Mouse (Mus musculus) hindbrain, embryonic 13.5 days (tissue): ENCODE measurements around the gene D5Ertd579e. TPM values are rescaled to one million over a fixed set of nuclear protein-coding genes. Genes with fewer than 3 reads are reported as not detected.
A peak's percentile ranks its signal among the peaks of the same experiment; 100 is the strongest.

ENCODE experiments used
- ATAC-seq: fragments of 200-750 bp; cut with Nextera tagmentation; 2 replicates; pipeline ENCODE4 v1.8.0; 2017; ENCODE audit warnings: moderate TSS enrichment; ENCODE audit not compliant: low FRiP score
- H3K27ac ChIP-seq: fragments of 300-500 bp; sonication (generic); 2 replicates; pipeline ENCODE4 v1.5.1; 2015; ENCODE audit warnings: inconsistent platforms, mild to moderate bottlenecking, moderate library complexity
- H3K27me3 ChIP-seq: fragments of 300-500 bp; sonication (generic); 2 replicates; pipeline ENCODE4 v1.6.1; 2015; ENCODE audit warnings: mild to moderate bottlenecking, inconsistent platforms
- H3K36me3 ChIP-seq: fragments of 300-500 bp; sonication (generic); 2 replicates; pipeline ENCODE4 v1.6.1; 2015; ENCODE audit warnings: mild to moderate bottlenecking, inconsistent platforms
- H3K4me1 ChIP-seq: fragments of 300-500 bp; sonication (generic); replicated peaks from 2 replicates; pipeline ENCODE4 v1.6.1; 2015; ENCODE audit warnings: inconsistent platforms
- H3K4me2 ChIP-seq: fragments of 300-500 bp; sonication (generic); 2 replicates; pipeline ENCODE4 v1.6.1; 2015; ENCODE audit warnings: inconsistent platforms, mild to moderate bottlenecking, moderate library complexity
- H3K4me3 ChIP-seq: fragments of 300-500 bp; sonication (generic); 2 replicates; pipeline ENCODE4 v1.5.1; 2015; ENCODE audit warnings: mild to moderate bottlenecking, inconsistent platforms
- H3K9ac ChIP-seq: fragments of 300-500 bp; sonication (generic); 2 replicates; pipeline ENCODE4 v1.6.1; 2015; ENCODE audit warnings: mild to moderate bottlenecking, inconsistent platforms
- H3K9me3 ChIP-seq: fragments of 300-500 bp; sonication (generic); 2 replicates; pipeline ENCODE4 v1.6.1; 2016; ENCODE audit warnings: inconsistent platforms
- WGBS: fragments of 180-500 bp; shearing (Covaris S2); methylation state at CpG from one replicate; pipeline ENCODE4 v1.1.7; 2015; 5-methylcytosine and 5-hydroxymethylcytosine counted together
- polyA plus RNA-seq: library from polyadenylated mRNA; unstranded; fragments of >200 nt; fragmentation: Nextera tagmentation; extraction: Ambion mirVana; gene quantifications from 2 replicates; pipeline ENCODE4 v1.2.1, GENCODE M21; 2015

The D5Ertd579e gene
- polyA plus RNA-seq, 1 experiment from 2014 or later = 33.6 TPM

DNA sequence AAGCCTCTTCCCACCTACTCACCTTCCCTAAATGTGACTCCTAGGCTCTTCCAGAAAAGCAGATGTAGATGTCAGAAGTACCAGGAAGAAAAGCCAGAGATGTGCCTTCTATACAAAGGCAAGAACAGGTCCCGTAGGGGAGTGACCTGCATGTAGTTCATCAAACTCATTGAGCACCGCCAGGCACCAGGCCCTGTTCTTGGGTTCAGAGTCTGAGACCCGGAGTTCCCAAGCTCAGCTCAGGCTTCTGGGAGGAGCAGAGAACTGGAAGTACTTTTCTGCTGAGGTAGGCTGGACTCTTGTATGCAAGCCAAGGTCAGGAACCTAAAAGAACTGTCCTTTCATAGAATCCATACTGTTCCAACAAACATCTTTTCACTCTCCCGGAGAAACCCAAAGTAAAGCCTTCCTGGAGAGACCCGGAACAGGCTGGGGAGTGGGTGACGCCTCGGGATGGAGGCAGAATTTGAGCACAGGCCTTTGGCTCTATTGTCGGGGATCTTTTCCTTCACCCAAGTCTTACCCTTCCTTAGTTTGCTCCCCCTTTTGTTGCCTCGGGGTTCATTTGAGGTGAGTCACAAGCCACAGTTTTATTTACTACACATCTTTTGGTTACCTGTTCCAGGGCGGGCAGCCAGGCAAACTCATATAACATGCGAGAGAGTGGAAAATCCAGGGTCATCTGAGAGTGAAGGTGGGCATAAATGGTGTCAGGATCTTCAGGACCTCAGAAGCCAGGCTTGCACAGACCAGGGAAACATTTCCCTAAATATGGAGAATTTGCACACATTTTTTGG is 878 bp upstream of the D5Ertd579e start:
- peak overlapping the region; percentile 83; the same call in 1 of the 2 replicates for H3K4me3 ChIP-seq
- WGBS = 75% methylated on average over 11 of the region's 11 CpGs
- ATAC-seq = peak; percentile 9; the same call in 1 of the 2 replicates
- no peaks in the 10 kb centered on the region for H3K9me3 ChIP-seq
- peaks cover 22% of the 10 kb centered on the region for H3K4me1 ChIP-seq
- H3K4me2 ChIP-seq = peak overlapping the region; percentile 80
- H3K36me3 ChIP-seq = no peaks in the 10 kb centered on the region
- H3K27me3 ChIP-seq = 0 out of 2 replicates have a peak, but pooled peaks cover 2% of the 10 kb centered on the region
- H3K27ac ChIP-seq = no peak overlapping the region; the same call in 1 of the 2 replicates
- peak overlapping the region; percentile 93 for H3K9ac ChIP-seq

DNA sequence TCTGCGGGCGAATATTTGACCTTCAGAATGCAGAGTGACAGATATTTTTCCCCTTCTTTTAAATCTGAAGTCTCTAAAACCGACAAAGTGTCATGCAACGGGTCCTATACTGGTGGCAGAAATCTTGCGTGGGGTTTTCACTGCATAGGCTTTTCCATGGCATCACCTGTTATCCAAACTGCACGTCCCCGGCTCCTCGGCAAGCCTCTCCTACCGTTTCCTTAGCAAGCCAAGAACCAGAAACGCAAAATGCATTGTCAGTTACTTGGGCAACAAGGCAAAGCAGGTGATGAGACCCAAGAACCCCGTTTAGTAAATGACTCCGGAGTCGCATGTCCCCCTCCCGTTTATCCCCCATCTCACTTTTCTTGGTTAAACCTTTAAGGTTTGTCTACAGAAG is 819 bp downstream of the D5Ertd579e start:
- Histone ChIP-seq H3K4me2 (peak overlapping the region; percentile 80), H3K27ac (peak overlapping the region; percentile 96), H3K36me3 (no peaks in the 10 kb centered on the region), H3K4me3 (peak overlapping the region; percentile 83), H3K9me3 (no peaks in the 10 kb centered on the region), H3K9ac (peak overlapping the region; percentile 93), H3K4me1 (peaks cover 22% of the 10 kb centered on the region), H3K27me3 (no peaks in the 10 kb centered on the region)
- ATAC-seq = no peak
- WGBS = 6% methylated on average over 14 of the region's 14 CpGs

DNA sequence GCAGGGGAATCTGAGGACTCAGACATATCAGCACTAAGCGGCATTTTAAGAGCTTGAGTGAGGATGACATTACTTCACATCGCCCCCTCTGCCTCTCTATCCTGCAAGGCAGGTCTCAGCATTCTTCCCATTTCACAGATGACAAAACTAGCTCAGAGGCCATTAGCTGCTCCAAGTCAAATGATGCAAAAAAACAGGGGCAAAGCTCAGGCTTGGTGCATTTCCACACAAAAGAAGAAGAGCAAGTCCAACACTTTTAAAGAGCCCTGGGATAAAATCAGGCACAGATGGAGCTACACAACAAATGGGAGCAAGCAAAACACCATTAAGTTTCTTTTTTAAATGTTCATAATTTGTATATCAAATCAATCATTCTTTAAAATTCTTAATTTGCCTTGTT is 2.2 kb downstream of the D5Ertd579e start:
- H3K4me1 ChIP-seq = peaks cover 24% of the 10 kb centered on the region
- H3K4me2 ChIP-seq = peak overlapping the region; percentile 25; the same call in 1 of the 2 replicates
- no peaks in the 10 kb centered on the region for H3K36me3 ChIP-seq
- no peak for ATAC-seq
- no peak overlapping the region for H3K4me3 ChIP-seq
- peak overlapping the region; percentile 13; the same call in 1 of the 2 replicates for H3K9ac ChIP-seq
- H3K27me3 ChIP-seq = no peaks in the 10 kb centered on the region
- WGBS = 92% methylated on average over 2 of the region's 2 CpGs
- H3K9me3 ChIP-seq = no peaks in the 10 kb centered on the region
- H3K27ac ChIP-seq = no peak overlapping the region

DNA sequence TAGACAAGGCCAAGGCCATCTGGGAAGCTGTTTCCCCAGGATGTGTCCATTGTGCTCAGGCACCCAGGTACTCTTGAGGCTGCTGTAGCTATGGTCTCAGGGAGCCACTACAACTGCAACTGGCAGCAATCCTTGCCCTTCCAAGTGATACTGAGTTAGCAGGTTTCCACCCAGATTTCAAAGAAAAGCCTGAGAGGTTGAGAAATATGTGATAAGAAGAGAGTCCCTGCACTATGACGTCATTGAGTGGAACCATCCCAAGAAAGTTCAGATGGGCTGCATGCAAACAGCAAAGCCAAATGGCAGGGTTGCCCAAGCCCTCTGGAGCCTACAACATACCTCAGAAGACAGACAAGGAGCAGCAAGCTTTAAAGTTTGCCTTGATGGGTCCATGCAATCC is 4.4 kb downstream of the D5Ertd579e start:
- peaks cover 20% of the 10 kb centered on the region for H3K4me1 ChIP-seq
- WGBS = 86% methylated on average over 1 of the region's 1 CpGs
- no peak overlapping the region for H3K4me3 ChIP-seq
- no peaks in the 10 kb centered on the region for H3K27me3 ChIP-seq
- H3K36me3 ChIP-seq = peaks cover 6% of the 10 kb centered on the region
- no peak overlapping the region for H3K4me2 ChIP-seq
- ATAC-seq = no peak
- no peak overlapping the region for H3K9ac ChIP-seq
- no peaks in the 10 kb centered on the region for H3K9me3 ChIP-seq
- no peak overlapping the region for H3K27ac ChIP-seq

DNA sequence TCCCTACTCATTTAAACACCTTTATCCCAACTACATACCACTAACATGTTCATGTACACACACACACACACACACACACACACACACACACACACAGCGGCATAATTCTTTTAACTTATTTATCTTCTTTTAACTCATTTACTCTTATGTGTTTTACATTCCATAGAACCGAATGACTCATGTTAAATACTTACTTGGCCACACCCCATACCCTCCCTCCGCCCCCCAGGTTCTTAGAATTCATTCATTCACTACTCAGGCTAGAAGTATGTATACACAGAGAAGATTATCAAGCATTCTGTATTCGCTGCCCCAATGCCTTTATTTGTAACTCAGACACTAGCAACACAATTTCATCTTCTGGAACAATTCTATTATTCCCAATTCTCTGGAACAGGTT is 10.7 kb downstream of the D5Ertd579e start:
- H3K4me3 ChIP-seq = no peak overlapping the region
- H3K27me3 ChIP-seq = no peaks in the 10 kb centered on the region
- peaks cover 6% of the 10 kb centered on the region for H3K36me3 ChIP-seq
- ATAC-seq = no peak
- 0 out of 2 replicates have a peak, but pooled peaks cover 2% of the 10 kb centered on the region for H3K4me1 ChIP-seq
- 91% methylated on average over 4 of the region's 4 CpGs for WGBS
- no peak overlapping the region for H3K27ac ChIP-seq
- H3K9ac ChIP-seq = no peak overlapping the region
- no peaks in the 10 kb centered on the region for H3K9me3 ChIP-seq
- no peak overlapping the region for H3K4me2 ChIP-seq

DNA sequence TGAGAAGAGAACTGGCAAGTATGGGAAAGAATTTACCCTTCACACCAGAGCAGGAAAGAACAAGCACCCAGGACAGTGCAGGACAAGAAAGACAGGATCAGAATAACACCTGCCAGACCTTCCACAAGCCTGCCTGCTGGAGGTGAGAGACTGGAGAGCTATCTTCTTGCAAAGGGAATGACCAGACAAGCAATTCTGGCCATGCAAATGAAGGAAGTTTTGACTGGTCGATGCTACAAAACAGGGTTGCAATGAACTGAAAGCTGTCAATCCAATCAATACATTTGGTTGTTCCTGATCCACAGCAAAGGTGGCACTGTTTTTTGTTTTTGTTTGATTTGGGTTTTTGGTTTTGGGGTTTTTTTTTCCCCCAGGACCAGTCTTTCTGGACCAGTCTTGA is 12.2 kb downstream of the D5Ertd579e start:
- ATAC-seq = no peak
- no peaks in the 10 kb centered on the region for H3K4me1 ChIP-seq
- no peaks in the 10 kb centered on the region for H3K27me3 ChIP-seq
- H3K9ac ChIP-seq = no peak overlapping the region
- H3K4me3 ChIP-seq = no peak overlapping the region
- peaks cover 6% of the 10 kb centered on the region for H3K36me3 ChIP-seq
- no peaks in the 10 kb centered on the region for H3K9me3 ChIP-seq
- 100% methylated on average over 1 of the region's 1 CpGs for WGBS
- no peak overlapping the region for H3K4me2 ChIP-seq
- H3K27ac ChIP-seq = no peak overlapping the region

DNA sequence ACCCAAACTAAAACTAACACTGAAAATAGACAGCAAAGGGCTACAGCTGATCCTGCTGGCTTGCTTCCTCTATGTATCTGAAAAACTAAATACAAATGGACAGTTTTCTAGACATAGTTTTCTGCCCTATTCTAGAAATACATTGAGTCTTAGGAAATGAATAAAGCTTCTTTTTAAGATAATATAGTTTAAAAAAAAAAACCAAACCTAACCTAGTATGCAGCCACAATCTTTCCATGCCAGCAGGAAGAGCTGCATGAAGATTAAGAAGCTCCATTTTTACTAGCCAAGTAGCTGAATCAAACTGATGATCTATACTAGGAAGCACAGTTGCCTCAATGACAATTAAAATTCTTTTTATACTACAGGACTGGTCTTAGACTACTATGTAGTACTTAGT is 14.6 kb downstream of the D5Ertd579e start:
- no peaks in the 10 kb centered on the region for H3K4me1 ChIP-seq
- H3K4me2 ChIP-seq = no peak overlapping the region
- no peaks in the 10 kb centered on the region for H3K27me3 ChIP-seq
- no peak overlapping the region for H3K27ac ChIP-seq
- H3K36me3 ChIP-seq = no peaks in the 10 kb centered on the region
- no peak for ATAC-seq
- H3K9ac ChIP-seq = no peak overlapping the region
- no peak overlapping the region for H3K4me3 ChIP-seq
- no peaks in the 10 kb centered on the region for H3K9me3 ChIP-seq

DNA sequence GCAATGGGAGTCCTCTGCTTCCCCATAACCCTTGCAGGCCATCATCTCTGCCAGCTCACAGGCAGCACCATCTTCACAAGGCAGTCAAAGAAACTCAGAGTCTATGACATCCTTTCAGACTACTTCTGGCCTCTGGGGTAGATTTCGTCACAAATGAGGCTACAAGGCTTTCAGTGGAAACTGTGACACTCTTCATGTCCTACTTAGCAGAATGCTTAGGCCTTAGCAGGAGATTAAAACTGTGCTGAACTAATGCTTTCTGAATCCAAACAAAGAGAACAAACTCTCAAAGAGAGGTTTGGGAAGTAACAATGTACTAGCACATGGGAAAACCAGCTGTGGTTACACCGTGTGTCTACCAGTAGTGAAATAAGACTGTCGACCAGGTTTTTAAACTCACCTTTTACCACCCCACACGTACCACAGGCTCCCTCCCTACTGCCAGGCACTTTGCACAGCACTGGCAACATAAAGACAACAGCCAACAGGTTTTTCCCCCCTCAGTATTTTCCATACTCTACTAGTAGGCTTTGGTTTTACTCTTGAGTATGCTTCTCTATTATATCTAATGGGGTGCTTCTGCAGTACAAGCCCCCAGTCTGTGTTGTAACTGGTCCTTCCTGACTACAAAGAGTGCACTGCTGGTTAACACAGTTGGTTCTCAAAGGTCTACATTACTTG is 15.8 kb downstream of the D5Ertd579e start:
- 84% methylated on average over 4 of the region's 4 CpGs for WGBS

DNA sequence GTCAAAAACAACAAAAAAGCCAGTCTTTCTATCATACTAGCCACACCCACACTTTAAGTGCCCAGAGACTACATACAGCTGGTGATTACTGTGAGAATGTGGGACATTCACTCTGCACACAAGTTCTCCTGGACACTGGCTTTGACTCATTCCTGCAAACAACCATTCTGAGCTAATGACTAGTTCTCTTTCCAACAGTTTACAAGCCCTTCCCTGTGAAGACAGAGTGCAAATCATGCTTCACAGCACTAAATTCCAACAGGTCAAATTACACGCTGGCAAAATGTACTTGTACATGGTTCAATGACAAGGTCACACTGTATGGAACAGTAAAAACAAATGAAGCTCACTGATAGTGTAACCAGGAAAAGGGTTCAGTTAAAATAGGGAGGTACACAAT is 17.0 kb downstream of the D5Ertd579e start:
- H3K9me3 ChIP-seq = no peaks in the 10 kb centered on the region
- no peaks in the 10 kb centered on the region for H3K36me3 ChIP-seq
- no peak overlapping the region for H3K9ac ChIP-seq
- no peaks in the 10 kb centered on the region for H3K27me3 ChIP-seq
- 70% methylated on average over 1 of the region's 1 CpGs for WGBS
- no peak overlapping the region for H3K4me2 ChIP-seq
- no peak for ATAC-seq
- no peak overlapping the region for H3K27ac ChIP-seq
- no peak overlapping the region for H3K4me3 ChIP-seq
- no peaks in the 10 kb centered on the region for H3K4me1 ChIP-seq

More for the DNA sequence above, 15.8 kb downstream of the D5Ertd579e start:
- Histone ChIP-seq H3K4me1 (no peaks in the 10 kb centered on the region), H3K36me3 (no peaks in the 10 kb centered on the region), H3K27ac (no peak overlapping the region), H3K27me3 (no peaks in the 10 kb centered on the region), H3K4me3 (no peak overlapping the region), H3K4me2 (no peak overlapping the region), H3K9me3 (no peaks in the 10 kb centered on the region), H3K9ac (no peak overlapping the region)
- no peak for ATAC-seq

DNA sequence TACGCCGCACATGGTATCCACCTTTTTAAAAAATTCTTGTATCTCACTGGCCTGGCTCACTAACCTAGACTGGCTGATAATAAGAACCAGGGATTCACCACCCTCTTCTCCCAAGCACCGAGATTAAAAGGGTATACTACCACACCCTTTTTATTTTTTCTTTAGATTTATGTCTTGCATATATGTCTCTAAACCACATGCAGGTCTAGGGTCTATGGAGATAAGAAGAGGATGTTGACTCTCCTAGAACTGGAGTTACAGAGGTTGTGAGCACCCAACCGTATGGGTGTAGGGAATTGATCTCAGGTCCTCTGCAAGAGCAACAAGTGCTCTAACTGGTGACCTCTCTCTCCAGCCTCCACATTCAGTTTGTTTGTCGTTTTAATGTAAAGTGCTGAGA is 17.9 kb downstream of the D5Ertd579e start:
- Histone ChIP-seq H3K27ac (no peak overlapping the region), H3K9me3 (no peaks in the 10 kb centered on the region), H3K36me3 (no peaks in the 10 kb centered on the region), H3K4me1 (no peaks in the 10 kb centered on the region), H3K9ac (no peak overlapping the region), H3K27me3 (no peaks in the 10 kb centered on the region), H3K4me2 (no peak overlapping the region), H3K4me3 (no peak overlapping the region)
- ATAC-seq = no peak
- WGBS = 89% methylated on average over 5 of the region's 5 CpGs

DNA sequence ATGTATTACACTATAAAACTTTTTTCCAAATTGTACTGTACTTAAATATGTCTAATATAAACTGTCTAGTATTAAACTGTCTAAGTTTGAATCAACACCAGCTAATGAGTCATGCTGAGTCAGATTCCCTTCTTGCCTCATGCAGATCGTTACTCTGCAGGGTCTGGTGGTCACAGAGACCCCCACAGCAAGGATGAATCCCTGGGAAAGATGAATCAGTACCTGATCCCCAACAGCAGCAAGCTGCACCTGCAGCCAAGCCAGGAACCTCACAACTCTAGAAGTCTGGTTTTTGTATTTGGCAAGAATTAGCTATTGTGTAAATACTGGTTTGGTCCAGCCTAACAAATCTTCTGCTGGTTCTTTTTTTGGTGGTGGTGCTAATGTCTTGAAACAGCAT is 20.4 kb downstream of the D5Ertd579e start:
- H3K36me3 ChIP-seq = peaks cover 13% of the 10 kb centered on the region
- no peak overlapping the region for H3K9ac ChIP-seq
- no peaks in the 10 kb centered on the region for H3K9me3 ChIP-seq
- H3K4me1 ChIP-seq = no peaks in the 10 kb centered on the region
- H3K27ac ChIP-seq = no peak overlapping the region
- 70% methylated on average over 1 of the region's 1 CpGs for WGBS
- H3K4me3 ChIP-seq = no peak overlapping the region
- no peak for ATAC-seq
- H3K27me3 ChIP-seq = no peaks in the 10 kb centered on the region
- no peak overlapping the region for H3K4me2 ChIP-seq

DNA sequence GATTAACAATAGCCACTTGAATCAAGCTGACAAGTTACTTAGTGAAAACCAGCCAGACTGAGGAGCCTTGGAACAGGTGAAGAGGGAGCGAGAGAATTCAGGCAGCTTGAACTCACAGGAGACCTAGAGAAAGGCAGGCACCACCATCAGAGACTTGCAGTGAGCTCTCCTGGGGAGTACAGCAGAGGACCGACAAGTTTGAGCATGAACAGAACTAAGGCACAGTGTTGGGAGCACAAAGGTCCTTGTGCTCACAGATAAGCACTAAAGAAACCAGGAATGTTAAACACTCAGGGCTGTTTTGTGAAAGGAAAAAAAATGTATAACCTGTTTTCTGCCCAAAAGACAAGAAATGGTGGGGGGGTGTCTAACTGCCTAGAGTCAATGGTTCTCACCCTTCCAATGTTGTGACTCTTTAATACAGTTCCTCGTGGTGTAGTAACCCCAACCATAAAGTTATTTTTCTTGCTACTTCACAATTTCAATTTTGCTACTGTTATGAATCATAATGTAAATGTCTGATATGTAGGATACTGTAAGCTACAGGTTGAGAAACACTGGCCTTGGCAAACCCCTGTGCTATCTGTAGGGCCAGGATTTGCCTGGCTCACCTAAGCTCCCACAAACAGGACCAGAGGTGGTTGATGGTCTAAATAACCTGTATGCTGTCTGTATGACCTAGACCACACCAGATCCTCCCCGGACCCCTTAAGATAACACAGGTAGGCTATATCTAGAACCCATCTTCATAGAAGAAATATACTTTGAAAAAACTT is 21.0 kb downstream of the D5Ertd579e start:
- ATAC-seq = no peak
- H3K9me3 ChIP-seq = no peaks in the 10 kb centered on the region
- no peaks in the 10 kb centered on the region for H3K4me1 ChIP-seq
- no peak overlapping the region for H3K9ac ChIP-seq
- no peak overlapping the region for H3K27ac ChIP-seq
- H3K27me3 ChIP-seq = no peaks in the 10 kb centered on the region
- 88% methylated on average over 4 of the region's 4 CpGs for WGBS
- H3K36me3 ChIP-seq = peaks cover 18% of the 10 kb centered on the region
- no peak overlapping the region for H3K4me2 ChIP-seq
- no peak overlapping the region for H3K4me3 ChIP-seq
